11 mouse cellular contexts compared by ENCODE assay signal in genomic region chr9:43224771-43225355, GRCm38 (mm10). TPM values are rescaled to one million over a fixed set of nuclear protein-coding genes. Genes with fewer than 3 reads are reported as not detected.
DNase-seq lines count a peak whose midpoint lies in the region; ATAC-seq and TF ChIP-seq lines count a peak whose summit lies in the region.
"Had no signal": no experiment of that assay in that cellular context is flagged by ENCODE, and none has a peak within 500 bp of the region (broad histone marks: within the 10 kb centered on the region; RNA-seq: fewer than 3 reads in every experiment).

No protein-coding gene starts in this region.

- TF ChIP-seq CTCF in G1E (IDR thresholded peaks at IDR 0.05; ENCODE audit: low read depth, low read length) = no peak
- TF ChIP-seq CTCF in liver, adult 2 months (IDR thresholded peaks at IDR 0.05; ENCODE audit: low read depth, low read length) = no peak
- TF ChIP-seq CTCF in cerebellum, adult 2 months (IDR thresholded peaks at IDR 0.05; ENCODE audit: borderline replicate concordance, insufficient read depth, low read depth, low read length) = no peak

- no peak for TF ChIP-seq POLR2A in liver, adult 2 months (IDR thresholded peaks at IDR 0.05; ENCODE audit: extremely low read depth, insufficient read depth, low read length)
- TF ChIP-seq POLR2A in cerebellum, adult 2 months (IDR thresholded peaks at IDR 0.05; ENCODE audit: borderline replicate concordance, insufficient read depth, low read length) = no peak

- H3K9me3 ChIP-seq in heart, embryonic 10.5 days = no peaks in the 10 kb centered on the region
- no peaks in the 10 kb centered on the region for H3K9me3 ChIP-seq in G1E (replicated peaks)
- no peaks in the 10 kb centered on the region for H3K9me3 ChIP-seq in erythroblast, embryonic 14.5 days (ENCODE audit: control insufficient read depth, low read length)
- H3K9me3 ChIP-seq: embryonic facial prominence, embryonic 15.5 days; midbrain, embryonic 15.5 days had no signal

- H3K4me1 ChIP-seq in heart, embryonic 10.5 days = peaks cover 55% of the 10 kb centered on the region
- peaks cover 67% of the 10 kb centered on the region for H3K4me1 ChIP-seq in G1E (ENCODE audit: insufficient read depth, low read depth, low read length)
- peaks cover 77% of the 10 kb centered on the region for H3K4me1 ChIP-seq in erythroblast, embryonic 14.5 days (ENCODE audit: control insufficient read depth)
- H3K4me1 ChIP-seq in liver, adult 2 months (ENCODE audit: control insufficient read depth, insufficient read depth, low read length) = peaks cover 40% of the 10 kb centered on the region
- H3K4me1 ChIP-seq in cerebellum, adult 2 months (ENCODE audit: control insufficient read depth, insufficient read depth, low read length) = no peaks in the 10 kb centered on the region; the same call in 1 of the 2 replicates
- H3K4me1 ChIP-seq: midbrain, embryonic 15.5 days had no signal

- no peaks in the 10 kb centered on the region for H3K79me2 ChIP-seq in liver, adult 2 months (ENCODE audit: control insufficient read depth, insufficient read depth, low read length)

- peaks cover 31% of the 10 kb centered on the region for H3K36me3 ChIP-seq in heart, embryonic 10.5 days
- H3K36me3 ChIP-seq in G1E (replicated peaks) = peaks cover 87% of the 10 kb centered on the region
- H3K36me3 ChIP-seq in erythroblast, embryonic 14.5 days (ENCODE audit: control insufficient read depth) = peaks cover 96% of the 10 kb centered on the region
- H3K36me3 ChIP-seq in liver, adult 2 months (ENCODE audit: control insufficient read depth, insufficient read depth, low read length) = peaks cover 48% of the 10 kb centered on the region
- H3K36me3 ChIP-seq: midbrain, embryonic 15.5 days had no signal

- ATAC-seq in G1E (ENCODE audit: extremely low read depth, insufficient number of reproducible peaks, low FRiP score, poor library complexity, severe bottlenecking) = peak; percentile 63
- ATAC-seq: lung, postnatal 0 days; midbrain, embryonic 15.5 days had no signal

- no peak for DNase-seq in heart, embryonic 10.5 days (ENCODE audit: low spot score)
- no peak for DNase-seq in heart, postnatal 10 days
- no peak for DNase-seq in G1E (ENCODE audit: low spot score)
- DNase-seq in liver, adult 2 months (ENCODE audit: extremely low read depth, low read depth, low spot score) = peak; percentile 41
- no peak for DNase-seq in cerebellum, adult 2 months
- no peak for DNase-seq in cerebellum, postnatal 25 days
- no peak for DNase-seq in embryo, embryonic 9.5 days (ENCODE audit: extremely low spot score)

- peak overlapping the region; percentile 81 for H3K27ac ChIP-seq in heart, embryonic 10.5 days
- H3K27ac ChIP-seq in liver, adult 2 months (replicated peaks; ENCODE audit: insufficient read depth, low read depth, low read length) = peak overlapping the region; percentile 79
- no peak overlapping the region for H3K27ac ChIP-seq in cerebellum, adult 2 months (ENCODE audit: insufficient read depth, low read length)
- H3K27ac ChIP-seq: embryonic facial prominence, embryonic 15.5 days; midbrain, embryonic 15.5 days had no signal

- no peak overlapping the region for H3K4me3 ChIP-seq in heart, embryonic 10.5 days
- peak overlapping the region; percentile 64; the same call in 1 of the 2 replicates for H3K4me3 ChIP-seq in G1E (ENCODE audit: low read depth, low read length)
- peak overlapping the region; percentile 66 for H3K4me3 ChIP-seq in erythroblast, embryonic 14.5 days (replicated peaks)
- H3K4me3 ChIP-seq in liver, adult 2 months (ENCODE audit: insufficient read depth, low read depth, low read length) = no peak overlapping the region
- no peak overlapping the region for H3K4me3 ChIP-seq in cerebellum, adult 2 months (replicated peaks; ENCODE audit: insufficient read depth, low read depth, low read length)
- H3K4me3 ChIP-seq: embryonic facial prominence, embryonic 15.5 days; midbrain, embryonic 15.5 days had no signal

- H3K27me3 ChIP-seq in heart, embryonic 10.5 days (ENCODE audit: insufficient read depth, poor library complexity, severe bottlenecking) = no peaks in the 10 kb centered on the region
- no peaks in the 10 kb centered on the region for H3K27me3 ChIP-seq in G1E (ENCODE audit: insufficient read depth, low read length)
- H3K27me3 ChIP-seq in erythroblast, embryonic 14.5 days (ENCODE audit: control insufficient read depth) = no peaks in the 10 kb centered on the region
- no peaks in the 10 kb centered on the region for H3K27me3 ChIP-seq in liver, adult 2 months (ENCODE audit: control insufficient read depth, insufficient read depth, low read length)
- H3K27me3 ChIP-seq in cerebellum, adult 2 months (ENCODE audit: control insufficient read depth, insufficient read depth, low read length) = no peaks in the 10 kb centered on the region
- H3K27me3 ChIP-seq: embryonic facial prominence, embryonic 15.5 days; midbrain, embryonic 15.5 days had no signal

- 22% methylated on average over 11 of the region's 11 CpGs for WGBS in heart, embryonic 10.5 days
- 32% methylated on average over 11 of the region's 11 CpGs for WGBS in liver, adult 2 months
- WGBS in cerebellum, adult 2 months = 60% methylated on average over 11 of the region's 11 CpGs

- peak overlapping the region; percentile 30 for H3K9ac ChIP-seq in liver, adult 2 months (ENCODE audit: low read depth, low read length)
- H3K9ac ChIP-seq: embryonic facial prominence, embryonic 15.5 days; midbrain, embryonic 15.5 days had no signal

- intact Hi-C loops in heart, postnatal 10 days (cut with DNase I) = loop anchor here (1.0 to 5.0 kb wide), 2 partner anchors 13 to 42 kb away; no protein-coding TSS in a partner anchor

RNA-seq across cellular contexts. Expression of gene Pou2f3, which starts 14.7 kb away (rescaled TPM):
- polyA plus RNA-seq in heart, embryonic 10.5 days (2016; fragmentation: Nextera tagmentation; extraction: Ambion mirVana) = 0.10 TPM in 1 of 2 replicates, not detected in the other
- total RNA-seq in heart, postnatal 10 days (2021) = under 1 TPM; 0.20 to 0.26 TPM
- total RNA-seq in G1E (2014; fragmentation: Nextera tagmentation) (not detected in 2 replicates), G1E (2017) (0.05 TPM in 1 of 2 replicates, not detected in the other)
- not detected in 2 replicates for polyA plus RNA-seq in G1E (2012)
- polyA plus RNA-seq in erythroblast, embryonic 14.5 days (2012) = not detected in 2 replicates
- total RNA-seq in liver, adult 2 months (2014; rRNA removed) = not detected in 2 replicates
- polyA plus RNA-seq in liver, adult 2 months (2012; rRNA removed) = not detected in 2 replicates
- polyA plus RNA-seq in cerebellum, adult 2 months (2012; rRNA removed) = 0.07 and 0.10 TPM in 2 replicates

RNA-seq across cellular contexts. Expression of gene Oaf, which starts 14.8 kb away (rescaled TPM):
- polyA plus RNA-seq in heart, embryonic 10.5 days (2016; fragmentation: Nextera tagmentation; extraction: Ambion mirVana) = 31.1 and 39.8 TPM in 2 replicates
- total RNA-seq in heart, postnatal 10 days (2021) = 10 to 100 TPM; 24.3 to 28.6 TPM
- total RNA-seq in G1E (2014; fragmentation: Nextera tagmentation) (15.2 and 29.5 TPM in 2 replicates), G1E (2017) (22.1 and 28.8 TPM in 2 replicates)
- 24.2 and 26.9 TPM in 2 replicates for polyA plus RNA-seq in G1E (2012)
- polyA plus RNA-seq in erythroblast, embryonic 14.5 days (2012) = 12.3 and 12.6 TPM in 2 replicates
- total RNA-seq in liver, adult 2 months (2014; rRNA removed) = 237 and 289 TPM in 2 replicates
- 243 and 326 TPM in 2 replicates for polyA plus RNA-seq in liver, adult 2 months (2012; rRNA removed)
- polyA plus RNA-seq in cerebellum, adult 2 months (2012; rRNA removed) = 5.2 and 6.3 TPM in 2 replicates

Comparison
In these comparisons a context has a peak if more than half of its experiments do, and no peak if none do; other contexts are left out.
1. H3K4me3 ChIP-seq: peak in G1E (single experiment) and erythroblast, embryonic 14.5 days (single experiment); none in heart, embryonic 10.5 days (single experiment), liver, adult 2 months (single experiment) and cerebellum, adult 2 months (single experiment).